Mouse (Mus musculus) midbrain, embryonic 14.5 days (tissue): Measurements from ENCODE around the gene Dicer1. TPM values are rescaled to one million over a fixed set of nuclear protein-coding genes. Genes with fewer than 3 reads are reported as not detected.
"Not testable (repeated sequence)": the region's sequence is repeated elsewhere in the genome, so short reads cannot be mapped to it uniquely, and the experiment has no call there.

Experiments
- ATAC-seq: fragments of 200-750 bp; cut with Nextera tagmentation; 2 replicates; pipeline ENCODE4 v1.8.0; 2017; ENCODE audit warnings: moderate number of reproducible peaks, moderate library complexity; ENCODE audit not compliant: low FRiP score, low TSS enrichment
- DNase-seq: peaks from one replicate; pipeline ENCODE4 v3.0.0-alpha.2; 2015
- H3K27ac ChIP-seq: fragments of 300-500 bp; sonication (generic); replicated peaks from 2 replicates; pipeline ENCODE4 v1.5.1; 2014; ENCODE audit warnings: mild to moderate bottlenecking, low read depth, low read length, moderate library complexity
- H3K27me3 ChIP-seq: fragments of 300-500 bp; sonication (generic); 2 replicates; pipeline ENCODE4 v1.6.1; 2014; ENCODE audit warnings: low read length, control low read depth, mixed read lengths; ENCODE audit not compliant: control insufficient read depth, insufficient read depth
- H3K36me3 ChIP-seq: fragments of 300-500 bp; sonication (generic); 2 replicates; pipeline ENCODE4 v1.6.1; 2014; ENCODE audit warnings: low read length, control low read depth; ENCODE audit not compliant: control insufficient read depth, insufficient read depth
- H3K4me1 ChIP-seq: fragments of 300-500 bp; sonication (generic); 2 replicates; pipeline ENCODE4 v1.6.1; 2014; ENCODE audit warnings: mild to moderate bottlenecking, antibody characterized with exemption, low read length, control low read depth; ENCODE audit not compliant: control insufficient read depth, insufficient read depth
- H3K4me2 ChIP-seq: fragments of 300-500 bp; sonication (generic); 2 replicates; pipeline ENCODE4 v1.6.1; 2014; ENCODE audit warnings: mild to moderate bottlenecking, low read length, moderate library complexity
- H3K4me3 ChIP-seq: fragments of 300-500 bp; sonication (generic); replicated peaks from 2 replicates; pipeline ENCODE4 v1.5.1; 2014; ENCODE audit warnings: low read depth, low read length
- H3K9ac ChIP-seq: fragments of 300-500 bp; sonication (generic); replicated peaks from 2 replicates; pipeline ENCODE4 v1.6.1; 2014; ENCODE audit warnings: mild to moderate bottlenecking, low read length, moderate library complexity
- H3K9me3 ChIP-seq: fragments of 300-500 bp; sonication (generic); 2 replicates; pipeline ENCODE4 v1.6.1; 2016; ENCODE audit warnings: low read length, control low read depth, mixed read lengths; ENCODE audit not compliant: control insufficient read depth
- WGBS: fragments of 180-500 bp; shearing (Covaris S2); extraction: QIAGEN DNeasy Blood & Tissue Kit; methylation state at CpG from one replicate; pipeline ENCODE4 v1.1.7; 2014; 5-methylcytosine and 5-hydroxymethylcytosine counted together
- polyA plus RNA-seq: library from polyadenylated mRNA; unstranded; fragments of >200 nt; fragmentation: Nextera tagmentation; extraction: Ambion mirVana; gene quantifications from 2 replicates; pipeline ENCODE4 v1.2.1, GENCODE M21; 2014

Gene Dicer1
- polyA plus RNA-seq, 1 experiment from 2014 or later = 37.9 TPM

- peaks cover 9% of the 10 kb centered on the region for H3K36me3 ChIP-seq
- no peak overlapping the region for H3K4me2 ChIP-seq
- peaks cover 41% of the 10 kb centered on the region for H3K4me1 ChIP-seq
- no peak overlapping the region for H3K9ac ChIP-seq
- H3K27ac ChIP-seq = 0 out of 2 replicates have a peak overlapping the region, but pooled peaks have one; percentile 5
- ATAC-seq = no peak
- no peaks in the 10 kb centered on the region for H3K9me3 ChIP-seq
- H3K27me3 ChIP-seq = no peaks in the 10 kb centered on the region
- H3K4me3 ChIP-seq = no peak overlapping the region
- 9% methylated on average over 3 of the region's 3 CpGs for WGBS
- peak; percentile 50 for DNase-seq
Measured at GRCm38 (mm10) chr12:104735993-104736395, 15.8 kb downstream of the Dicer1 start.

- no peaks in the 10 kb centered on the region for H3K27me3 ChIP-seq
- no peak overlapping the region for H3K4me2 ChIP-seq
- H3K4me3 ChIP-seq = no peak overlapping the region
- ATAC-seq (no peak), DNase-seq (no peak)
- no peaks in the 10 kb centered on the region for H3K9me3 ChIP-seq
- H3K4me1 ChIP-seq = peaks cover 28% of the 10 kb centered on the region
- H3K36me3 ChIP-seq = peaks cover 36% of the 10 kb centered on the region
- no peak overlapping the region for H3K27ac ChIP-seq
- H3K9ac ChIP-seq = no peak overlapping the region
Measured at GRCm38 (mm10) chr12:104733165-104733564, 18.6 kb downstream of the Dicer1 start.

GRCm38 (mm10) chr12:104731782-104732181 is 20.0 kb downstream of the Dicer1 start:
- no peaks in the 10 kb centered on the region for H3K27me3 ChIP-seq
- no peak overlapping the region for H3K27ac ChIP-seq
- DNase-seq (no peak), ATAC-seq (no peak)
- H3K4me2 ChIP-seq = no peak overlapping the region
- no peak overlapping the region for H3K4me3 ChIP-seq
- peaks cover 20% of the 10 kb centered on the region for H3K4me1 ChIP-seq
- peaks cover 50% of the 10 kb centered on the region for H3K36me3 ChIP-seq
- WGBS = 7% methylated on average over 3 of the region's 3 CpGs
- no peak overlapping the region for H3K9ac ChIP-seq
- no peaks in the 10 kb centered on the region for H3K9me3 ChIP-seq

GRCm38 (mm10) chr12:104726436-104726835 is 25.3 kb downstream of the Dicer1 start:
- 89% methylated on average over 2 of the region's 2 CpGs for WGBS
- H3K4me3 ChIP-seq, H3K27ac ChIP-seq, H3K27me3 ChIP-seq, H3K4me1 ChIP-seq, DNase-seq, H3K4me2 ChIP-seq, H3K9ac ChIP-seq, H3K9me3 ChIP-seq, ATAC-seq: not testable (repeated sequence)
- peaks cover 84% of the 10 kb centered on the region for H3K36me3 ChIP-seq

- Histone ChIP-seq H3K4me2 (no peak overlapping the region), H3K27ac (no peak overlapping the region), H3K36me3 (peaks cover 62% of the 10 kb centered on the region), H3K27me3 (no peaks in the 10 kb centered on the region), H3K4me3 (no peak overlapping the region), H3K4me1 (no peaks in the 10 kb centered on the region), H3K9me3 (no peaks in the 10 kb centered on the region), H3K9ac (no peak overlapping the region)
- ATAC-seq (no peak), DNase-seq (no peak)
- 95% methylated on average over 10 of the region's 10 CpGs for WGBS
Measured at GRCm38 (mm10) chr12:104722056-104722455, 29.7 kb downstream of the Dicer1 start.

GRCm38 (mm10) chr12:104721011-104721410 is 30.7 kb downstream of the Dicer1 start:
- Histone ChIP-seq H3K4me3 (no peak overlapping the region), H3K4me2 (no peak overlapping the region), H3K27ac (no peak overlapping the region), H3K9ac (no peak overlapping the region), H3K9me3 (no peaks in the 10 kb centered on the region), H3K4me1 (no peaks in the 10 kb centered on the region), H3K36me3 (peaks cover 55% of the 10 kb centered on the region), H3K27me3 (no peaks in the 10 kb centered on the region)
- WGBS = 90% methylated on average over 3 of the region's 3 CpGs
- DNase-seq (no peak), ATAC-seq (no peak)

GRCm38 (mm10) chr12:104718956-104719355 is 32.8 kb downstream of the Dicer1 start:
- Histone ChIP-seq H3K9me3 (no peaks in the 10 kb centered on the region), H3K27ac (no peak overlapping the region), H3K4me3 (no peak overlapping the region), H3K27me3 (no peaks in the 10 kb centered on the region), H3K36me3 (peaks cover 55% of the 10 kb centered on the region), H3K9ac (no peak overlapping the region), H3K4me2 (no peak overlapping the region), H3K4me1 (no peaks in the 10 kb centered on the region)
- 85% methylated on average over 5 of the region's 5 CpGs for WGBS
- DNase-seq (no peak), ATAC-seq (no peak)

GRCm38 (mm10) chr12:104716409-104716808 is 35.3 kb downstream of the Dicer1 start:
- ATAC-seq = no peak
- Histone ChIP-seq H3K36me3 (peaks cover 55% of the 10 kb centered on the region), H3K9ac (no peak overlapping the region), H3K4me1 (no peaks in the 10 kb centered on the region), H3K4me3 (no peak overlapping the region), H3K27me3 (no peaks in the 10 kb centered on the region), H3K4me2 (no peak overlapping the region), H3K27ac (no peak overlapping the region), H3K9me3 (no peaks in the 10 kb centered on the region)
- DNase-seq = no peak
- 88% methylated on average over 5 of the region's 5 CpGs for WGBS

- DNase-seq = no peak
- no peak overlapping the region for H3K27ac ChIP-seq
- no peak for ATAC-seq
- H3K9ac ChIP-seq = no peak overlapping the region
- peaks cover 56% of the 10 kb centered on the region for H3K36me3 ChIP-seq
- H3K9me3 ChIP-seq = no peaks in the 10 kb centered on the region
- H3K4me3 ChIP-seq = no peak overlapping the region
- H3K4me1 ChIP-seq = no peaks in the 10 kb centered on the region
- H3K4me2 ChIP-seq = no peak overlapping the region
- 92% methylated on average over 5 of the region's 5 CpGs for WGBS
- no peaks in the 10 kb centered on the region for H3K27me3 ChIP-seq
Measured at GRCm38 (mm10) chr12:104715453-104715852, 36.3 kb downstream of the Dicer1 start.
